Mouse (Mus musculus) MEL (cell line): ENCODE measurements around the gene Exoc6b.

Experiments used
- CTCF ChIP-seq, 3 experiments: IDR thresholded peaks in 2 of 3; conservative IDR thresholded peaks in 1 of 3; 2 replicates each; pipeline ENCODE4 v1.5.1; 2011 to 2012; ENCODE audit warnings: low read length in 3 of 3, low read depth in 2 of 3, mild to moderate bottlenecking in 2 of 3, improper control_type of control experiment in 1 of 3, inconsistent platforms in 1 of 3, mixed read lengths in 1 of 3, moderate library complexity in 1 of 3; ENCODE audit not compliant: control insufficient read depth in 1 of 3, insufficient read depth in 1 of 3, poor library complexity in 1 of 3, severe bottlenecking in 1 of 3
- MYC ChIP-seq: IDR thresholded peaks from 2 replicates; pipeline ENCODE4 v1.6.1; 2011; ENCODE audit warnings: low read depth, mild to moderate bottlenecking, low read length, improper control_type of control experiment, moderate library complexity
- TBP ChIP-seq: IDR thresholded peaks from 2 replicates; pipeline ENCODE4 v1.8.0; 2011; ENCODE audit warnings: low read depth, low read length, improper control_type of control experiment

GRCm38 (mm10) chr6:84586551-84587200, 482.6 kb downstream of the Exoc6b start:
- no peak for TF ChIP-seq TBP
- TF ChIP-seq MYC, result no peak
- no peak for TF ChIP-seq CTCF (IDR thresholded peaks at IDR 0.05 in 2 of 3, conservative IDR thresholded peaks at IDR 0.05 in 1 of 3; ENCODE audit: control insufficient read depth in 1 of 3, insufficient read depth in 1 of 3, low read depth in 2 of 3, low read length in 3 of 3, poor library complexity in 1 of 3, severe bottlenecking in 1 of 3)
